Mouse (Mus musculus) forebrain, embryonic 13.5 days (tissue): Measurements from ENCODE around the gene Gpcpd1. TPM values are rescaled to one million over a fixed set of nuclear protein-coding genes. Genes with fewer than 3 reads are reported as not detected.

Experiments
- ATAC-seq: fragments of 200-750 bp; cut with Nextera tagmentation; 2 replicates; pipeline ENCODE4 v1.8.0; 2017
- H3K27ac ChIP-seq: fragments of 300-500 bp; sonication (generic); 2 replicates; pipeline ENCODE4 v1.5.1; 2015; ENCODE audit warnings: inconsistent platforms, mild to moderate bottlenecking, moderate library complexity
- H3K27me3 ChIP-seq: fragments of 300-500 bp; sonication (generic); 2 replicates; pipeline ENCODE4 v1.6.1; 2015; ENCODE audit warnings: mild to moderate bottlenecking, inconsistent platforms
- H3K36me3 ChIP-seq: fragments of 300-500 bp; sonication (generic); 2 replicates; pipeline ENCODE4 v1.6.1; 2015; ENCODE audit warnings: mild to moderate bottlenecking, inconsistent platforms; ENCODE audit not compliant: poor library complexity, severe bottlenecking
- H3K4me1 ChIP-seq: fragments of 300-500 bp; sonication (generic); 2 replicates; pipeline ENCODE4 v1.6.1; 2015; ENCODE audit warnings: inconsistent platforms
- H3K4me2 ChIP-seq: fragments of 300-500 bp; sonication (generic); 2 replicates; pipeline ENCODE4 v1.6.1; 2015; ENCODE audit warnings: inconsistent platforms, mild to moderate bottlenecking, moderate library complexity
- H3K4me3 ChIP-seq: fragments of 300-500 bp; sonication (generic); 2 replicates; pipeline ENCODE4 v1.5.1; 2015; ENCODE audit warnings: mild to moderate bottlenecking, inconsistent platforms
- H3K9ac ChIP-seq: fragments of 300-500 bp; sonication (generic); 2 replicates; pipeline ENCODE4 v1.6.1; 2015; ENCODE audit warnings: mild to moderate bottlenecking, inconsistent platforms
- H3K9me3 ChIP-seq: fragments of 300-500 bp; sonication (generic); replicated peaks from 2 replicates; pipeline ENCODE4 v1.6.1; 2016; ENCODE audit warnings: inconsistent platforms
- WGBS: fragments of 180-500 bp; shearing (Covaris S2); methylation state at CpG from one replicate; pipeline ENCODE4 v1.1.7; 2015; 5-methylcytosine and 5-hydroxymethylcytosine counted together
- polyA plus RNA-seq: library from polyadenylated mRNA; unstranded; fragments of >200 nt; fragmentation: Nextera tagmentation; extraction: Ambion mirVana; gene quantifications from 2 replicates; pipeline ENCODE4 v1.2.1, GENCODE M21; 2015

The Gpcpd1 gene
- polyA plus RNA-seq, 1 experiment from 2014 or later = 75.2 TPM

DNA sequence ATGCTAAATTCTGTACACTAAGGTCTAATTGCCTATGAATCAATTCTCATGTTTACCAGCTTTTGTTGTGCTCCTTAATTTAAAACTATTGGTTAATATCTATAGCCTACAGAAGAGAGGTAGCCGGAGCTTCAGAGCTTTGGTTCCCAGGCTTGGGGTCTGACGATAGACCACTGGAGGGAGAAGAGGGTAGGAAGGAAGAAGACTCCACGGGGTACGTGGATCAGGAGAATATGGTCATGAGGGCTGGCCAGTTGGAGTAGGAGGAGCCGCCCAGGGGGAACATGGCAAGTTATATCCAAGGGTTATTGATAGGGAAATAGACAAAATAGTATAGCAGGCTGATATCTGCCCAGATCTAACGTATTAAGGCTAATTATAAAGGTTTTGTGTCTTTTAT lies 17.8 kb downstream of the Gpcpd1 start:
- H3K36me3 ChIP-seq = peaks cover 61% of the 10 kb centered on the region
- no peaks in the 10 kb centered on the region for H3K27me3 ChIP-seq
- 85% methylated on average over 6 of the region's 6 CpGs for WGBS

DNA sequence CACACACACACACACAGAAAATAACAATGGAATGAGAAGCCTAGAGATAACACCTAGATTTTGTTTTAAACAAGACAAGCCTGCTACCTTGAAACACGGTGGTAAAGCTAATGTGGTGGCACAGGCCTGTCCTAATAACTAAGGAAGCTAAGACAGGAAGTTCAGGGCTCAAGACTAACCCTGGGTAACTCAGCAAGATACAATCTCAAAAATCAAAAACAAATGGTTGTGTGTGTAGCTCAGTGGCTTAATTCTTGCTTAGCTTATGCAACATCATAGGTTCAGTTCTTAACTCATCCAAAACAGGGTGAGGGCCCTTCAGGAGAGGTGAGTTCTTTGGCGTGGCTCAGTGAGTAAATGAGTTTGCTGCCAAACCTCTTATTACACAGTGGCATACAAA lies 20.1 kb downstream of the Gpcpd1 start:
- no peaks in the 10 kb centered on the region for H3K27me3 ChIP-seq
- no peaks in the 10 kb centered on the region for H3K9me3 ChIP-seq
- peaks cover 78% of the 10 kb centered on the region for H3K36me3 ChIP-seq
- H3K4me3 ChIP-seq = no peak overlapping the region
- H3K27ac ChIP-seq = no peak overlapping the region
- ATAC-seq = no peak
- H3K4me2 ChIP-seq = no peak overlapping the region
- 96% methylated on average over 2 of the region's 2 CpGs for WGBS
- H3K9ac ChIP-seq = no peak overlapping the region
- no peaks in the 10 kb centered on the region for H3K4me1 ChIP-seq

More for the DNA sequence above, 17.8 kb downstream of the Gpcpd1 start:
- Histone ChIP-seq H3K9ac (no peak overlapping the region), H3K9me3 (no peaks in the 10 kb centered on the region), H3K4me3 (no peak overlapping the region), H3K4me2 (no peak overlapping the region), H3K27ac (no peak overlapping the region), H3K4me1 (no peaks in the 10 kb centered on the region)
- ATAC-seq = no peak

DNA sequence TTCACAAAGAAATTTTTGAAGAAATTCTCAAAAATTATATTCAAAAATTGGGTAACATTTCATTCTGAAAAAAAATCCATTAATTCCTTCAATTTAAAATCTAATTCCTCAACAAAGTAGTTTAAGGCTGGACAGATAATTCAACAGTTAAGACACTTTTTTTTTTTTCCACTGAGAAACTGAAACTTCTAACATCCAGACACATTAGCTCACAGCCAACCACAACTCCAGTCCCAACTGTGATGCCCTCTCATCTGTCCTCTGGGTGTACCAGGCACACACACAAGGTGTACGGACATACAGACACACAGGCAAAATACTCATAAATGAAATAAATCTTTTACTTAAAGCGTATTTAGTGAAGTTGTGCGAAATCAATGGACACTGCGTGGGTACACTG lies 25.7 kb downstream of the Gpcpd1 start:
- no peak overlapping the region for H3K4me2 ChIP-seq
- H3K9me3 ChIP-seq = no peaks in the 10 kb centered on the region
- H3K4me3 ChIP-seq = no peak overlapping the region
- no peaks in the 10 kb centered on the region for H3K27me3 ChIP-seq
- peaks cover 45% of the 10 kb centered on the region for H3K36me3 ChIP-seq
- H3K4me1 ChIP-seq = no peaks in the 10 kb centered on the region
- H3K27ac ChIP-seq = no peak overlapping the region
- ATAC-seq = no peak
- H3K9ac ChIP-seq = no peak overlapping the region
- 94% methylated on average over 4 of the region's 4 CpGs for WGBS

DNA sequence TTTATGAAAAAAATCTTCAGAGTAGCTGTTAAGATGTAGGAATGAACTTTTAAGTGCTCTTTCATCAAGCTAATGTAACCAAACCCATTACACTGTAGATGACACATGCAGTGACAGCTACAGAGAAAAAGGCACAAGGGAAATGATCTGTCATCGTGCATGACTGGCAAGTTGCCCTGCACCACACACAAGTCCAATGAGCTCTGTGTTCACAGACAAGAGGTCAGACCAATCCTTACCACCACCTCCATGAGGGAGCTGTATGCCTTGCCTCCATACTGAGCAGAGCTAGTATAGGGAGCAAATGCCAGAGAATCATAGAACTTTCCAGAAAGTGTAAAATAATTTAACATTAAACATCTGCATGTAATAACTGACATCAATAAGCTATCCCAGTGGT lies 59.7 kb downstream of the Gpcpd1 start:
- Histone ChIP-seq H3K27ac (no peak overlapping the region), H3K9ac (no peak overlapping the region), H3K27me3 (no peaks in the 10 kb centered on the region), H3K4me3 (no peak overlapping the region), H3K9me3 (no peaks in the 10 kb centered on the region), H3K4me1 (peaks cover 6% of the 10 kb centered on the region; the same call in 1 of the 2 replicates), H3K4me2 (no peak overlapping the region), H3K36me3 (peaks cover 35% of the 10 kb centered on the region)
- WGBS = 74% methylated on average over 1 of the region's 1 CpGs
- ATAC-seq = peak; percentile 34; the same call in 1 of the 2 replicates

DNA sequence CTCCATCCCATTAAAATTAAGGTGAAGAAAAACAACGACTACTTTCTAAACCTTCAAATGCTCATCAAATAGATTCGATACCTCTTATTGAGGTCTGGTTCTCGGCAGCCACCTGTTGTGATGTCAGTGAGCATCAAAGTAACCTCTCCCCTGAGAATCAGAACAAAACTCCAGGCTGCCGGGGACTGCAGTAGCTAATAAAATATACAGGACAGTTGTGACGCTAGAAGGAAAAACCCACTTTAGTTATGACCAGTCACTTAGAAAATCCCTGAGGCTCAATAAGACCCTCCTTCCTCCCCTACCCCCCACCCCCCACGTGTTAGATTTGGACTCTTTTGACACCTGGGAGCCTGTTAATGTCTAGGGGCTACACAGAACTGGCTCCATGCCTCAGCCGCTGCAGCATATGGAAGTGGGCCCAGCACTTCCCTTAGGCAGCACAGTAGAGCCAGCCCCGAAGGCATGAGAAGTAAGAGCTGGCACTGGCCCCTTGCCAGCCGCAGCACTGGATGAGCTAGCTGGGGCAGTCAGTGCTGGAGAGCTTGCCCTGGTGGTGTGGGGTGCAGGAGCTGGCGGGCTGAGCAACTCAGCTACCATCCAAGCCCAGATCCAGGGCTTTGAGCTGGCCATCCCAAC lies 60.5 kb downstream of the Gpcpd1 start:
- Histone ChIP-seq H3K9ac (no peak overlapping the region), H3K9me3 (no peaks in the 10 kb centered on the region), H3K4me1 (peaks cover 6% of the 10 kb centered on the region; the same call in 1 of the 2 replicates), H3K27me3 (no peaks in the 10 kb centered on the region), H3K27ac (no peak overlapping the region), H3K4me3 (no peak overlapping the region), H3K36me3 (peaks cover 32% of the 10 kb centered on the region), H3K4me2 (no peak overlapping the region)
- 62% methylated on average over 10 of the region's 10 CpGs for WGBS
- ATAC-seq = peak; percentile 81

DNA sequence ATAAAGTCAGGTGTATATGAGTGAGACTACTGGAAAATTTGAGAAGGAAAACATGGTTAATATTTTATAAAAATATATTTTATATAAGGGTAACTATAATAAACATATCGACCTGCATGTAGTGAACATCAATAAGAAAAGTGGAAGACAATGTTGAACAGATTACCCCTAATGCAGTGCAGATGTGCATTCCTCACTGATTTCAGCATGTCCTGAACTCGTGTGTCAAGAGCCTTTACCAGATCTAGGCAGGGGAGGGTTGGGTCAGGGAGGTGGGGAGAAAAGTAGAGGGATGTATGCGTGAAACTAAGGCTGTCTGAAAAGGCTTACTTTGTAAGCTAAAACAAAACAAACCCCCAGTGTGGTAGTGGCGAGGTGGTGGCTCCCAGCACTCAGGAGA lies 61.4 kb downstream of the Gpcpd1 start:
- H3K4me2 ChIP-seq = no peak overlapping the region
- WGBS = 64% methylated on average over 4 of the region's 4 CpGs
- no peaks in the 10 kb centered on the region for H3K27me3 ChIP-seq
- no peak overlapping the region for H3K4me3 ChIP-seq
- no peak overlapping the region for H3K9ac ChIP-seq
- peaks cover 6% of the 10 kb centered on the region; the same call in 1 of the 2 replicates for H3K4me1 ChIP-seq
- H3K9me3 ChIP-seq = no peaks in the 10 kb centered on the region
- H3K36me3 ChIP-seq = peaks cover 25% of the 10 kb centered on the region
- H3K27ac ChIP-seq = no peak overlapping the region
- ATAC-seq = no peak

DNA sequence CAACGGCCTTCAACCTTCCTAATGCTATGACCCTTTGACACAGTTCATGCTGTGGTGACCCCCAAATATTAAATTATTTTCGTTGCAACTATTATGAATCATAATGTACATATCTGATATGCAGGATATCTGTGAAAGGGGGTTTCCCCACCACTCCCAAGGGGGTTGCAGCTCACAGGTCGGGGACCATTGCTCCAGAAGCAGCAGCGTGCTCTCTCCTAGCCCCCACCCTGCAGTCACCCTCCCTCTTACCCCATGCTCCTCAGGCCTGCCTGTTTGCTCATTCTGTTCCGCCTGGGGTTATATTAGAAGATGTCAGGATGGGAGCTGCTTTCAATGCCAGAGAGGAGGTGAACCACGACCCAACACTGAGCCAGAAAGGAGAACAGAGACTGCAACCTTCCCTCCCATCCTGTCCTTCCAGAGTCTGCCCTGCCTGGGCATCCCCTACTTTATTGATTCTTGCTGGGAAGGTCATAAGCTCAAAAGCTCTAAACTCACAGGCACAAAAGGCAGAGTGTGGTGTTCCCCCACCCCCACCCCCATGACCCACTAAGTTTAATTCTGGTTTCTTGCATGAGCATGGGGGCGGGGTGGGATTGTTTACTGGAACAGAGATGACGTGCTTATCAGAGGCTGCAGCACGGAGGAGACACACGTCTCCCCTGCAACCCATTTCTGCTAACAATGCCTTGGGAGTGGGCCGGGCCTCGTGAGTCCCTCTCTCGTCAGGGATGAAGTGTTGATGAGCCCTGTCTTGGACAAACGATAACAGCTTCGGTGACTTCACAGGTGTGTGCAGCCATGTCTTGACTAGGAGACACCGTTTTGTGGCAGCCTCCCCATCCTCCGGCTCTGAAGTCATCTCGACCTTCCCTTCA lies 69.3 kb downstream of the Gpcpd1 start:
- no peak overlapping the region for H3K4me3 ChIP-seq
- H3K4me2 ChIP-seq = no peak overlapping the region
- no peak overlapping the region for H3K9ac ChIP-seq
- no peaks in the 10 kb centered on the region for H3K27me3 ChIP-seq
- H3K36me3 ChIP-seq = no peaks in the 10 kb centered on the region
- no peaks in the 10 kb centered on the region for H3K9me3 ChIP-seq
- no peaks in the 10 kb centered on the region for H3K4me1 ChIP-seq
- WGBS = 68% methylated on average over 18 of the region's 18 CpGs
- no peak overlapping the region for H3K27ac ChIP-seq
- no peak for ATAC-seq

DNA sequence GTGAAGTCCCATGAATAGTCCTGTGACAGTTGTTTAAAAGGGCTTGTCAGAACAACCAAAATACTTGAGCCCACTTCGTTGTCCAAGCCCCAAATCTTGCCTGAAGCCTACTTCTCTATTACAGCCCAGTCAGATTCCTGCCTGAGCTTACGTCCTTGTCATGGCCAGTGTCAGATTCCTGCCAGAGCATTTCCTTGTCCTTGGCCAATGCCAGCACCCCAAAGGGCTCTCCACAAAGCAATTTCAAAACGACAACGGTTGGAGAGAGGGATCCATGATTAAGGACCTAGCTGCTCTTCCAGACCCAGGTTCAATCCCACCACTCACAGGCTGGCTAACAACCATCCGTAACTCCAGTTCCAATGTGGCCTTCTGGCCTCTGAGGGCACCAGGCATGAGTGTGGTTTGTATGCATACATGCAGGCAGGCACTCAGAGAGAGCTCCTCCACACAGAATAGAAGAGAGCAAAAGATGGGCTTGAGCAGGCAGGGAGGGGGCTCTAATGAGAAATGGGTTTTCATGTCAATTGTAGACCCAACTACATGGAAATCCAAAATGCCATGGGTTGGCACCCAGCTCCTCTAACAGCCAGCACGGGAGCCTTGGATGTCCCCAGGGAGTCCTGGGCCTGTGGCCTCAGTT lies 70.2 kb downstream of the Gpcpd1 start:
- 68% methylated on average over 6 of the region's 6 CpGs for WGBS
- Histone ChIP-seq H3K4me2 (no peak overlapping the region), H3K27ac (no peak overlapping the region), H3K4me1 (no peaks in the 10 kb centered on the region), H3K9me3 (no peaks in the 10 kb centered on the region), H3K4me3 (no peak overlapping the region), H3K27me3 (no peaks in the 10 kb centered on the region), H3K9ac (no peak overlapping the region), H3K36me3 (no peaks in the 10 kb centered on the region)
- ATAC-seq = no peak

DNA sequence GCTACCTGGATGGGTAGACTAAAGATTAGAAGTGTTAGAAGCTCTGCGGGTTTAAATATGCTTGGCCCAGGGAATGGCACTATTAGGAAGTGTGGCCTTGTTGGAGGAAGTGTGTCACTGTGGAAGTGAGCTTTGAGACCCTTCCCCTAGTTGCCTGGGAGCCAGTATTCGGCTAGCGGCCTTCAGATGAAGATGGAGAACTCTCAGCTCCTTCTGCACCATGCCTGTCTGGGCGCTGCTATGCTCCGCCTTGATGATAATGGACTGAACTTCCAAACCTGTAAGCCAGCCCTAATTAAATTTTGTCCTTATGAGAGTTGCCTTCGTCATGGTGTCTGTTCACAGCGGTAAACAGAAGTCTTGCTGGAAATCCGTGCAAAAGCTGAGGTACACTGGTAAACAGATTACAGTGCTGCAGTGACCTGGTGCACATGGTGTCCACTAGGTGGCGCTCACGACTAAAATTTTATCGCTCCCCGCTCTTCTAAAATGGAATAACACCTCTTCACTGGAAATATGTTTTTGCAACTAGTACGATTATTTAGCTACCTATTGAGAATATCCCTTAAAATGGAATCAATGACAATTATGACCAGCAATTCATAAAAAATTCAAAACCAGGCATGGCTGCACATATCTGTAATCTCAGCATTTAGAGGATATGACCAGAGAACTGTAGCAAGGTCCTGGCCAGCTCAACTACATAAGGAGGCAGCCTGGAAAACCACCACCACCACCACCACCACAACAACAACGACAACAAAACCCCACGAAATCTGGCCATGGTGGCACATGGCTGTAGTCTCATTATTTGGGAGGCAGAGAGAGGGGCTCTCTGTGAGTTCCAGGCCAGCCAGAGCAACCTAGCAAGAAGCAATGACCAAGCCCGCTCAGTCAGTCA lies 71.1 kb downstream of the Gpcpd1 start:
- Histone ChIP-seq H3K9ac (no peak overlapping the region), H3K4me2 (no peak overlapping the region), H3K4me1 (no peaks in the 10 kb centered on the region), H3K27ac (no peak overlapping the region), H3K4me3 (no peak overlapping the region), H3K36me3 (no peaks in the 10 kb centered on the region), H3K27me3 (no peaks in the 10 kb centered on the region), H3K9me3 (no peaks in the 10 kb centered on the region)
- WGBS = 31% methylated on average over 16 of the region's 16 CpGs
- peak; percentile 82 for ATAC-seq

DNA sequence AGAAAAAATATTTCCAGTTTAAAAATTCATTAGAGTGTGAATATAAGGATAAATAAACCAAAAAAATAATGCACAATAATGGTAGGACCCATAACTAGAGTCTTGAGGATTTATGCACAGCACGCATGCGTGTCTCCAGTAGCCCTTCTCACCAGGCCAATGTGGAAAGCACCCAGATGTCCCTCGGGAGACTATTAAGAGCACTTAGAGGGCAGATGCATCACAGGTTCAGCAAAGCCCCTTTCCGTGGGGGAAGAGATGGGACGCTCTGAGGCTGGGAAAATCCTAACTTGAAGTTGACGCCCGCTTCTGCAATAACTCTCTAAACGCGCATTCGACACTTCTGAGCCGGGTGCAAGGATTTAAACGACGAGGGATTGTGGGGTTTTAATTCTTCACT lies 71.9 kb downstream of the Gpcpd1 start:
- no peaks in the 10 kb centered on the region for H3K36me3 ChIP-seq
- H3K4me3 ChIP-seq = no peak overlapping the region
- H3K9me3 ChIP-seq = no peaks in the 10 kb centered on the region
- no peaks in the 10 kb centered on the region for H3K27me3 ChIP-seq
- H3K9ac ChIP-seq = no peak overlapping the region
- no peak for ATAC-seq
- 96% methylated on average over 13 of the region's 13 CpGs for WGBS
- no peak overlapping the region for H3K27ac ChIP-seq
- no peak overlapping the region for H3K4me2 ChIP-seq
- no peaks in the 10 kb centered on the region for H3K4me1 ChIP-seq

DNA sequence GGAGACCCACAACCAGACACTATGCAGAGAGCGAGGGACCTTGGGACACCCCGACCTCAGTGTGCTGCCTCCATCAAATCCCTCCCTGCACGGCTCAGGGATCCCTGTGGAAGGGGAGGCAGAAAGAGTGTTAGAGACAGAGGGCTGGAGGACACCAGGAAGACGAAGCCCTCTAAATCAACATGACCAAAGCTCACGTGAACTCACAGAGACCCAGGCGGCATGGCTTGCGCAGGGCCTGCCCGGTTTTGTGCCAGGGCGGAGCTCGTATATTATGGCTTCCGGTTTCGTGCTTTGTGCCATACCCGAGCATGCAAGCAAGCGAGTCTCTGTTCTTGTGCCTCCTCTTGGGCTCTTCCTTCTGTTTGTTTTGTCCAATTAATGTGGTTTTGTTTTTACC lies 72.5 kb downstream of the Gpcpd1 start:
- Histone ChIP-seq H3K4me1 (no peaks in the 10 kb centered on the region), H3K27me3 (no peaks in the 10 kb centered on the region), H3K9ac (no peak overlapping the region), H3K36me3 (no peaks in the 10 kb centered on the region), H3K27ac (no peak overlapping the region), H3K9me3 (no peaks in the 10 kb centered on the region), H3K4me3 (no peak overlapping the region), H3K4me2 (no peak overlapping the region)
- 86% methylated on average over 14 of the region's 14 CpGs for WGBS
- ATAC-seq = no peak
